Mouse (Mus musculus) naive thymus-derived CD4-positive, alpha-beta T cell, adult 2 months (primary cell): ENCODE measurements around the gene Olfr401.
A peak's percentile ranks its signal among the peaks of the same experiment; 100 is the strongest.
"Not testable (repeated sequence)": the region's sequence is repeated elsewhere in the genome, so short reads cannot be mapped to it uniquely, and the experiment has no call there.

Experiments
- DNase-seq: peaks from one replicate; pipeline ENCODE4 v3.0.0-alpha.2; 2011; ENCODE audit warnings: low read depth

The Olfr401 gene

DNA sequence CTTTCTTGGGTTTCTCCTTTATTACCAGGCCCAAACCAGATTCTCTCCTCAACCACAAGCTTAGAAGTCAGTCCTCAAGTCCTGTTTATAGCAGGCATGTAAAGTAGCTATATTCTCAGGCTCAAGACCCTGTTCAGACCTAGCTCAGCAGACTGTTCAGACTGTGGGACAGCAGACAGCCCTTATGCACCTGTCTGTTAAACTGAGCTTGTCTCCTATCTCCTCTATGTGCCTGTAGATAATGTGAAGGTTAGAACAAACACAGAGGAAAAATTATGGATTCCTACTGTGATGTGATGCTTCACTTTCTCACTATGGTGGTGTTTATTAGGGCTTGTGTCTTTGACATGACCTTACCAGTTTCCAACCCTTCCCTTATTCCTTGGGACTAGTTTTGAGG is at the start of gene Olfr401:
Gene Olfr401, plus strand, starts transcription at position 301 of the 400 bp plus-strand sequence.
- no peak for DNase-seq

DNA sequence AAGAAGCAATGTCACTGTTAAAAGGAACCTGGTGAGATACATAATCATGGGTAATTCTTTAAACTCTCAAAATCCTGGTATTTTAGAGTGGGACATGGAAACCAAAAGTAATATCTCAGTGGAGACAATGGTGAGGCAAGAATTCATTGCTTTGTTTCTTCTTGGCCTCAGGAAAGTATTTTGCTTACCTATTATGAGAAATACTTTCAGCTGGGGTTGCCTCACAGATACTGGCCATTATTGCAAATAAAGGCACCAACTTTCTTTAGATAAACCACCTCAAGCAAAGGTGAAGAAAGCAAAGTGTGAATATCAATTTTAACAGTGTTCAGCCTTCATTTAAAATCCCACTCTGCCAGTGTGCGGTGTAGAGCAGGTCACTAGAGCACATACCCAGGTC is 43.9 kb upstream of the Olfr401 start, which contains the start of gene Zfp616:
Gene Zfp616, plus strand, starts transcription at position 301 of the 400 bp plus-strand sequence.
- no peak for DNase-seq

DNA sequence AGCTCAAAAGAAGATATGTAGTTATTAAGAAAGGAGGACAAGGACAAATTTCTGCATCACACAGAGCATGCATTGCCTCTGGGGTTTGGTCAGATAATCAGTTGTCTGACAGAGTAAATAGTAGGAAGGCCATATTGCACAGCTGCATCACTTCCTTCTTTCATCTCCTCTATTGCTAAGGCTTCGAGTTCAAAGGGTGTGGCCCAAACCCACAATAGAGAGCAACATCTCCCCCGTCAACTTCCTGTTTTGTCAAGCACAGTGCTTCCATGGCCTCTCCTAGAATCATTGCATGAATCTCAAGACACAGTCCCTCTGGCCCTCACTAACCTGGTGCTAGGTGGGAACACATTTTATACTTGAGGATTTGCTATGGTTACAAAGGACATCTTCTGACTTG is 12.8 kb upstream of the Olfr401 start:
- DNase-seq, result peak; percentile 3

DNA sequence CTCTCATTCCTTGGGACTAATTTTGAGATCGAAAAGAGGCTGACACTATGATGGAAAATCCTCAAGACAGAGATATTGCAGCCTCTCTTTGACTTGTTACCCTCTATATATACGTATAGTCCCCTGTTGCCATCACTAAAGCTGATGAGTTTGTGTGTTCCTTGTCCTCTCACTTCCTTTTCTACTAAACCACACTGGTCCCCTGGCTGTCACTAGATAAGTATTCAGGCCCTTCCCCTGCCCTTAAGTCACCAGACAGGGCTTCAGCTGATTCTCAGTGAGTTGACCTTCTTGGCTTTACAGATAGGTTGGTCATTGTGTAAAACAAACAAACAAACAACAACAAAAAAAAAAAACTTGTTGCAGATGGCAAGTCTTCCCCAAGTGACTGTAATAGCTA is 12.0 kb upstream of the Olfr401 start:
- no peak for DNase-seq

DNA sequence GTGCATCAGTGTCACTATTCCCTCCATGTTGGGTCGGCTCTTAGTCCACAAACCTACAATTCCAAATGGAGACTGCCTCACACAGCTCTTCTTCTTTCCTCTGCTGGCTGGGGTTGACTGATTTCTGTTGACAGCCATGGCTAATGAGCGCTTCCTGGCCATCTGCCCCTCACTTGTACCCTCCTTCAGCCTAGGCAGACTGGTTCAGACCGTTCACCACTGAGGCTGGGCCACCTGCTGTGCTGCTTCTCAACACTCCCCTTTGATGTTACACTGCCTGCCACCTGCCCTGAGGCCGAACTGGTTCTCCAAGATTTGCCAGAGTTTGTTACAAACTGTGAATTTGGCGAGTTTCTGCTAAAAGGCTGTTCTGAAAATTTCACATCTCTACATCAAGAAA is 8.4 kb upstream of the Olfr401 start:
- no peak for DNase-seq

DNA sequence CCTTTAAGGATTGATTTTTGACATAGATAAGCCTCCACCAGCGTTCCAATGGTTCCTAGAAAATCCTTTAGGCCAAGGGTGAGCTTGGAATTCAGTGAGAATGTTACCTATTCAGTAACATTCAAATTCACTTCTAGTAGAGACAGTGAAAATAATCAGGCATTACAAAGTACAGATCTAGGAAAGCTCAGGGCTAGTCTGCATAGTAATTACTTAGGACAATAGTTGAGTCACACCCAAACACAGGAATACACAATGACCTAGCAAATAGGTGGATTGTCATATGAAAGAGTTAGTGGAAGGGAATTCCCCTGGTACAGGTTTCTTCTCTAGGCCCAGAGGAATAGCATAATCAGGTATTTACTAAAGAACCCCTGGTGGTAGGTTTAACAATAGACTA is 26.5 kb downstream of the Olfr401 start:
- not testable (repeated sequence) for DNase-seq

DNA sequence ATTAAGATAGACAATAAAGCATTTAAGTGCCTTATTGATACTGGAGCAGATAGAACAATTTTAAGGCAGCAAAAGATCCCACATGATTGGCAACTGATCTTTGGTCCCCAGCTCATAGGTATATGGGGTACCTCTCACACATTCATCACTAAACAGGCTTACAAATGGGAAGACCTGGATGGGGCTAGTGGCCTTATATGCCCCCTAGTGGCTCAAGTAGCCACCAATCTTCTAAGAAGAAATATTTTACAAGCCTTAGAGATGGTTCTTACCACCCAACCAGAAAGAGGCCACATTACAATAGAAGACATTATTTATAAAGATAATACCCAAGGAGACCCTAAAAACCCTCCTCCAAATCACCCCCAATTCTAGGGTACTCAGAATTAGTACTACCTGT is 32.4 kb downstream of the Olfr401 start:
- DNase-seq, result no peak

DNA sequence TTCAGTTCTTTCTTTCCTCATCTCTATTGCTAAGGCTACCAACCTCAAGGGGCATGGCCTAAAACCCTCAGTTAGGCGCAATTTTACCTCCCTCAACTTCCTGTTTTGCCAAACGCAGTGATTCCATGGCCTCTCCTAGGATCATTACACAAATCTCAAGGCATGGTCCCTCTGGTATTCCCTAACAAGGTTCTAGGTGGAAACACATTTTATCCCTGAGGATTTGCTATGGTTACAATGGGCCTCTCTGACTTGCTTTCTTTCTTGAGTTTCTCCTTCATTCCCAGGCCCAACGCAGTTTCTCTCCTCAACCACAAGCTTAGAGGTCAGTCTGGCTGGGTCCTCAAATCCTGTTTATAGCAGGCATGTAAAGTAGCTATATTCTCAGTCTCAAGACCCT is 39.7 kb downstream of the Olfr401 start, which contains the start of gene Olfr402:
Gene Olfr402, plus strand, starts transcription at position 301 of the 400 bp plus-strand sequence.
- no peak for DNase-seq

DNA sequence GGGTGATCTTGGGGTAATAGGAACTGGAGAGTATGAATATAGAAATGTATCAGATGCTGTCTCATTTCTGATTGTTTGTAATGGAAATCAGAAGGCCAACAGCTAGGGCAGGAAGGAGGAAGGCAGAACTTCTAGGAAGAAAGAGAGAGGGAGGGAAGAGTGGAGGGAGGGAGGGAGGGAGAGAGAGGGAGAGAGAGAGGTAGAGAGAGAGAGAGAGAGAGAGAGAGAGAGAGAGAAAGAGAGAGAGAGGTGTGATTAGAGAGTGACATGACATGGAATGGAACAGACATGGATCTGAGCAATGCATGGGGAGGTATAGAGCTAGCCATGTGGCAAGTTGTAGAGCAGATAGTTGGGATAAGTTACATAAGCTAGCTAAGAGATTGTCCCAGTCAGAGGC is 55.3 kb downstream of the Olfr401 start:
- DNase-seq, result no peak
